Mouse (Mus musculus) heart, postnatal 0 days (tissue): ENCODE measurements around the gene Sprr2a3.
"Not testable (repeated sequence)": the region's sequence is repeated elsewhere in the genome, so short reads cannot be mapped to it uniquely, and the experiment has no call there.

Experiments used
- CTCF ChIP-seq: IDR thresholded peaks from 2 replicates; pipeline ENCODE4 v1.5.1; 2016; ENCODE audit warnings: antibody characterized with exemption, control low read depth, low read depth
- EP300 ChIP-seq: IDR thresholded peaks from 2 replicates; pipeline ENCODE4 v1.6.1; 2016; ENCODE audit warnings: antibody characterized with exemption, low read depth

DNA sequence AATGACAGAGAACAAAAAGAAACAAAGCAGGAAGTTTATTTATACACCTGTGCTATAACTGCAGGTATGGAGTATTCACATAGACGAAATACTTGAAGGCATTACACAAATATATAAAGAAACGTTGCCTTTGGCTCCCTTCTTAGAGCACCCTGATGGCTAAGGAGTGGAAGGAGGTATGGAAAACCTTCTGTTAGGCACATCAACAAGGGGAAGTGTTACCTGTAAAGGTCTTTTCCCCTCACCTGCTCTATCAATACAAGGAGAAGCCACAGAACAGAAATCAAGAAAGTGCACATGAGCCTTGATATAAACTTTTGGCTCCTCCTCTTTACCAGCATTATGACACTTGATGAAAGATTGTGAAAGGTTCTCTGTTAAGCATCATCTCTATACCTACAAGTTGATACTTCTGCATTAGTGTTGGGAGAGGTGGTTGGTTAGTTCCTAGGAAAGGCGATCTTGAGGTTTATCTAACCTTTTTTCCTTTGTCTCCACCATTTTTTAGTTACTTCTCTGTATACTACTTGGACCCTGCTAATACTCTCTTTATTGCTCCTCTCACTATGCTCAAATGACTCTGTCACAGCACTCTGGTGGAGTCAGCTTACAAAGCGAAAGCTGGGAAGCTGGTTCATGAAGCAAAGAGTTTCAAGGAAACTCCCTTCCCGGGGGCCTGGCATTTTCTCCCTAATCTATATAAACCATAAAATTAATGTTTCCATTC, 48.6 kb upstream of the Sprr2a3 start:
- TF ChIP-seq CTCF, EP300: not testable (repeated sequence)
